Mouse (Mus musculus) heart, adult 9 months (tissue): ENCODE results near the gene Cela2a.

ENCODE experiments used
- DNase-seq, 2 experiments: peaks; one replicate each; pipeline ENCODE4 v3.0.0; 2022; ENCODE audit warnings: low spot score in 2 of 2

Gene Cela2a

GRCm38 (mm10) chr4:141858501-141858900 lies 32.5 kb upstream of the Cela2a start:
- peak in 1 of 2 experiments; percentile 71 for DNase-seq

GRCm38 (mm10) chr4:141857422-141857930 lies 31.5 kb upstream of the Cela2a start:
- peak; percentile 73 to 79 for DNase-seq

- no peak for DNase-seq
These were observed 27.5 kb upstream of the Cela2a start for GRCm38 (mm10) chr4:141853437-141853836.

- no peak for DNase-seq
These were observed 20.0 kb upstream of the Cela2a start, which contains the start of gene Ctrc for GRCm38 (mm10) chr4:141845999-141846398. Gene Ctrc, minus strand, starts transcription at chr4:141846359.

- no peak for DNase-seq
These were observed 8.7 kb upstream of the Cela2a start for GRCm38 (mm10) chr4:141834536-141835095.

- no peak for DNase-seq
These were observed 8.0 kb upstream of the Cela2a start for GRCm38 (mm10) chr4:141833911-141834310.

GRCm38 (mm10) chr4:141831361-141831760 lies 5.4 kb upstream of the Cela2a start:
- DNase-seq: no peak

- no peak for DNase-seq
These were observed 4.4 kb upstream of the Cela2a start for GRCm38 (mm10) chr4:141830381-141830780.

- peak; percentile 14 to 39 for DNase-seq
These were observed 2.2 kb upstream of the Cela2a start for GRCm38 (mm10) chr4:141828177-141828576.

- DNase-seq: no peak
These were observed 1.4 kb upstream of the Cela2a start for GRCm38 (mm10) chr4:141827401-141827800.

- DNase-seq: no peak
These were observed 3.0 kb downstream of the Cela2a start for GRCm38 (mm10) chr4:141822979-141823378.

GRCm38 (mm10) chr4:141822089-141822488 lies 3.9 kb downstream of the Cela2a start:
- no peak for DNase-seq

- DNase-seq: no peak
These were observed 4.8 kb downstream of the Cela2a start for GRCm38 (mm10) chr4:141821178-141821577.

GRCm38 (mm10) chr4:141819316-141819715 lies 6.6 kb downstream of the Cela2a start:
- no peak for DNase-seq

GRCm38 (mm10) chr4:141818861-141819260 lies 7.1 kb downstream of the Cela2a start:
- no peak for DNase-seq

GRCm38 (mm10) chr4:141817706-141818105 lies 8.3 kb downstream of the Cela2a start:
- no peak for DNase-seq

- no peak for DNase-seq
These were observed 8.9 kb downstream of the Cela2a start for GRCm38 (mm10) chr4:141816776-141817655.

GRCm38 (mm10) chr4:141816267-141816666 lies 9.7 kb downstream of the Cela2a start:
- no peak for DNase-seq

- no peak for DNase-seq
These were observed 14.6 kb downstream of the Cela2a start for GRCm38 (mm10) chr4:141811375-141811774.

- DNase-seq: no peak
These were observed 15.0 kb downstream of the Cela2a start for GRCm38 (mm10) chr4:141810975-141811374.

- no peak for DNase-seq
These were observed 16.0 kb downstream of the Cela2a start for GRCm38 (mm10) chr4:141809850-141810464.

- DNase-seq: no peak
These were observed 20.1 kb downstream of the Cela2a start for GRCm38 (mm10) chr4:141805886-141806285.
